Mouse (Mus musculus) stomach, embryonic 14.5 days (tissue): ENCODE results near the gene Gpx4. TPM values are rescaled to one million over a fixed set of nuclear protein-coding genes. Genes with fewer than 3 reads are reported as not detected.

ENCODE experiments used
- ATAC-seq: fragments of 200-750 bp; cut with Nextera tagmentation; 2 replicates; pipeline ENCODE4 v1.8.0; 2017; ENCODE audit warnings: low read depth, moderate TSS enrichment; ENCODE audit not compliant: insufficient number of reproducible peaks, insufficient read depth, low FRiP score
- H3K27ac ChIP-seq: fragments of 300-500 bp; sonication (generic); 2 replicates; pipeline ENCODE4 v1.5.1; 2014; ENCODE audit warnings: mild to moderate bottlenecking, low read length, moderate library complexity, mixed read lengths
- H3K27me3 ChIP-seq: fragments of 300-500 bp; sonication (generic); 2 replicates; pipeline ENCODE4 v1.6.1; 2014; ENCODE audit warnings: low read length, control low read depth, mixed read lengths; ENCODE audit not compliant: control insufficient read depth, insufficient read depth
- H3K36me3 ChIP-seq: fragments of 300-500 bp; sonication (generic); 2 replicates; pipeline ENCODE4 v1.6.1; 2014; ENCODE audit warnings: mild to moderate bottlenecking, control low read depth, low read length, moderate library complexity, mixed read lengths; ENCODE audit not compliant: control insufficient read depth, insufficient read depth
- H3K4me1 ChIP-seq: fragments of 300-500 bp; sonication (generic); 2 replicates; pipeline ENCODE4 v1.6.1; 2014; ENCODE audit warnings: low read length, control low read depth, mixed read lengths; ENCODE audit not compliant: control insufficient read depth, insufficient read depth
- H3K4me2 ChIP-seq: fragments of 300-500 bp; sonication (generic); replicated peaks from 2 replicates; pipeline ENCODE4 v1.6.1; 2014; ENCODE audit warnings: low read depth, low read length, control low read depth
- H3K4me3 ChIP-seq: fragments of 300-500 bp; sonication (generic); 2 replicates; pipeline ENCODE4 v1.5.1; 2014; ENCODE audit warnings: low read depth, low read length, control low read depth
- H3K9ac ChIP-seq: fragments of 300-500 bp; sonication (generic); replicated peaks from 2 replicates; pipeline ENCODE4 v1.6.1; 2014; ENCODE audit warnings: low read depth, mild to moderate bottlenecking, control low read depth, low read length, moderate library complexity, mixed read lengths
- H3K9me3 ChIP-seq: fragments of 300-500 bp; sonication (generic); 2 replicates; pipeline ENCODE4 v1.6.1; 2016; ENCODE audit warnings: low read depth, low read length, control low read depth; ENCODE audit not compliant: control insufficient read depth
- WGBS: fragments of 180-500 bp; shearing (Covaris S2); extraction: QIAGEN DNeasy Blood & Tissue Kit; methylation state at CpG from one replicate; pipeline ENCODE4 v1.1.7; 2014; 5-methylcytosine and 5-hydroxymethylcytosine counted together
- polyA plus RNA-seq: library from polyadenylated mRNA; unstranded; fragments of >200 nt; fragmentation: Nextera tagmentation; extraction: Ambion mirVana; gene quantifications from 2 replicates; pipeline ENCODE4 v1.2.1, GENCODE M21; 2014

Gpx4 gene
- polyA plus RNA-seq, 1 experiment from 2014 or later: 466 TPM

DNA sequence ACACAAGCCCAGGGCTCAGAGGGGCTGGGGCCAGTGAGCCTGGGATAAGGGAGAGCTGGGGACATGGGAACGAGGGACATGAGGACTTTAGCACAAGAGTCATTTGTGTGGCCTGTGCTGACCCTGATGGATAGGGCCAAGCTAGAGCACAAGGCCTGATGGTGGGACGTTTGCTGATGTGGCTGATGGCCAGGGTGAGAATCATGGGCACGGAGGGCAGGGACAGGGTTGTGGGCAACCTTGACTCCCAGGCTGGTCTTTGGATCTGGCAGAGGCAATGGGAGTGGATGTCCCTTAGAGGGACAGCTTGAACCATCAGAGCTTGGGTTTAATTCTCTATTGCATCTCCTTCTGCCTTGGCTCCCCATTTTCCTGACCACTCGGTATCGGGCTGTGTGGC is 30.3 kb downstream of the Gpx4 start:
- Histone ChIP-seq H3K27ac (no peak overlapping the region), H3K9ac (no peak overlapping the region)
- ATAC-seq: no peak

DNA sequence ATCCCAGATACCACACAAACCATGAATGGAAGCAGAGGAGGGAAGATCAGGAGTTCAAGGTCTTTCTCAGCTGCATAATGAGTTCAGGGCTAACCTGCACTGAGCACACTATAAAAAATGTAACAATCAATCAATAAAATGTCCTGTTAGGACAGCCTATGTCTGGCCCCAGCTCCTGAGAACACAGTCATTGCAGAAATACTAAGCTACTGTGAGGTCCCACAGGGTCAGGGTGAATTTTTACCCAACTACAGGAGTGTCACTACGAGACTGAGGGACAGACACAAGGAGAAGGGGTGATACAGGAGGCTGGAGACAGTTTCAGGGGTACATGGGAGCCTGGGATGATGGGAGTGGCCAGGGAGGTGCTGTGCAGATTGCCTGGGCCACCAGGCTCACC is 31.4 kb downstream of the Gpx4 start:
- peaks cover 18% of the 10 kb centered on the region for H3K36me3 ChIP-seq

More for the DNA sequence above, 30.3 kb downstream of the Gpx4 start:
- Histone ChIP-seq H3K4me3 (no peak overlapping the region), H3K27me3 (no peaks in the 10 kb centered on the region), H3K4me2 (no peak overlapping the region), H3K4me1 (0 out of 2 replicates have a peak, but pooled peaks cover 3% of the 10 kb centered on the region), H3K36me3 (peaks cover 16% of the 10 kb centered on the region), H3K9me3 (no peaks in the 10 kb centered on the region)
- WGBS: 86% methylated on average over 5 of the region's 5 CpGs

DNA sequence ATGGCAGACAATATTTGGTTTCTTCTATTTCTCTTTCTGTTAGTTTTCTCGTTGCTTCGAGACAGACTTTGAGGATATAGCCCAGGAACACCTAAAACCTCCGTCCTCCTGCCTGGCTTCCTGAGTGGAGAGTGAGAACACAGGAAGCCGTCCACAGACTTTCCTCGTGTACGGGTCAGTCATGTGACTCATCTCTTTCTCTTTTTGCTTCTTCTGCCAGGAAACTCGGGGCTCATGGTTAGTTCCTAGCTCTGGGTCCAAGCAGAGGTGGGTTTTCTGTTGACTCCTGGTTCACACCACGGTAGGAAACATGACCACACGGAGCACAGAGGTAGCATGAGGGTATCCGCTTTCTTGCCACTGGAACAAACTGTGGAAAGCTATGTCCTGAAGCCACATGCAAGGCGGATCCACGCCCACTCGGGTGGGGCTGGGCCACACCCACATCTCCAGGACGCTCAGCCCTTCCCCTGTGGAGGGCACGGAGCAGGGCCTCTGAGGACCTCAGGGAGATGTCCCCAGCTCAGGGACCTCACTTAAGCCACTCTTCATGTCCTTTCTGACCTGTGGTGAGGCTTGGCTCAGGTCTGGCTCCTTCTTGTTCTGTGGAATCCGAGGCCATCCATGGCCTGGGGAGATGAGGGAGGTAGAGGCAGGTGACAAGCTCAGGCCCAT is 33.6 kb downstream of the Gpx4 start:
- peak; percentile 50 for ATAC-seq
- WGBS: 78% methylated on average over 16 of the region's 16 CpGs

More for the DNA sequence above, 31.4 kb downstream of the Gpx4 start:
- 77% methylated on average over 1 of the region's 1 CpGs for WGBS
- H3K27me3 ChIP-seq: no peaks in the 10 kb centered on the region
- H3K4me1 ChIP-seq: 0 out of 2 replicates have a peak, but pooled peaks cover 3% of the 10 kb centered on the region
- no peak overlapping the region for H3K4me3 ChIP-seq
- no peaks in the 10 kb centered on the region for H3K9me3 ChIP-seq
- no peak overlapping the region for H3K27ac ChIP-seq
- ATAC-seq: no peak
- no peak overlapping the region for H3K4me2 ChIP-seq
- H3K9ac ChIP-seq: no peak overlapping the region

DNA sequence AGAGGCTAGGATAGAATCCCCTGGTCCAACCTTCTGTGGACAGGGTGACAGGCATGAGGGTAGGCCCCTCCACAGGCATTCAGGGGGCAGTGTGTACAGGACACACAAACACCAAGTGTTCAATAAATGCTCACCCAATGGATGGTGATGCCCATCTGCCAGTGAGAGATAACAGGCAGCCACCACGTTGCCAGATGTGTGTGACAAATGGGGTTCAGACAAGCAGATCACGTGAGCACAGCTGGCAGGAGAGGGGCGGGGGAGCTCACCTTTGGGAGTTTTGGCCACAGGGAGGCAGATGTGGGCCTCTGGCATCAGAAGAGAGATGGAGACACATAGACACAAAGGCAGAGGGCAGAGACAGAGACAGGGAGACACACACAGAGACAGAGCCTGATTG is 34.1 kb downstream of the Gpx4 start:
- WGBS: 66% methylated on average over 3 of the region's 3 CpGs
- H3K4me1 ChIP-seq: no peaks in the 10 kb centered on the region; the same call in 1 of the 2 replicates
- peaks cover 22% of the 10 kb centered on the region for H3K36me3 ChIP-seq
- H3K4me2 ChIP-seq: no peak overlapping the region
- ATAC-seq: peak; percentile 63; the same call in 1 of the 2 replicates
- no peaks in the 10 kb centered on the region for H3K27me3 ChIP-seq
- no peak overlapping the region for H3K9ac ChIP-seq
- H3K9me3 ChIP-seq: no peaks in the 10 kb centered on the region
- no peak overlapping the region for H3K4me3 ChIP-seq
- no peak overlapping the region for H3K27ac ChIP-seq

More for the DNA sequence above, 33.6 kb downstream of the Gpx4 start:
- no peak overlapping the region for H3K9ac ChIP-seq
- H3K4me3 ChIP-seq: no peak overlapping the region
- no peak overlapping the region for H3K4me2 ChIP-seq
- H3K9me3 ChIP-seq: no peaks in the 10 kb centered on the region
- H3K27ac ChIP-seq: no peak overlapping the region
- no peaks in the 10 kb centered on the region for H3K27me3 ChIP-seq
- peaks cover 22% of the 10 kb centered on the region for H3K36me3 ChIP-seq
- H3K4me1 ChIP-seq: no peaks in the 10 kb centered on the region; the same call in 1 of the 2 replicates

DNA sequence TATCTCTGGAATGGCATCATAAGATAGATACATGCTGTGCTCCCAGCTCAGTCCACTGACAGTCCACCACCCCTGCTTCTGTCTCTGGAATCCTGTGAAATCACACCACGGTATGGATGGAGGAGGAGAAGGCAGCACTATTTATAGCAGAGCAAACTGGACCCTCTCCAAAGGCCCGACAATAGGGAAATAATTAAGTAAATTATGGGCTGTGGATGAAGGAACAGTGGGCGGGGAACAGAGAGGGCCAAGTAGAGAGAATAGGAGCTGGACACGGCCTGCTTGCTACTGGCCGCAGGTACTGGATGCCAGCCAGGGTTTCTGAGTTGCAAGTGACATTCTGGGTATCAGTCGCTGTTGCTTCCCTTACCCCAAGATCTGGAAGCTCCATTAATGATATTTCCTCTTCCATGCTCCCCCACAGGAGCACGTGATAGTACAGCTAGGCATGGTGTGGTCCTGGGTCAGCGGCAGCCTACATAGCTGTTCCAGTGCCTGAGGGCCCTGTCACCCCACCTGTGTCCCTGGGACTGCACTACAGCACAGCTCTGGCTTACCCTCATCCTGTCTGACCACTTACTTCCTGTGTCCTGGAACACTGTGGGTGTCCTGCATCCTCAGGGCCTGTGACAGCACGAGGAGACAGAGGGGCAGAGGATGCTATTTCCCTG is 38.0 kb downstream of the Gpx4 start:
- H3K27me3 ChIP-seq: no peaks in the 10 kb centered on the region
- peaks cover 22% of the 10 kb centered on the region; the same call in 1 of the 2 replicates for H3K36me3 ChIP-seq
- WGBS: 66% methylated on average over 9 of the region's 9 CpGs
- H3K4me2 ChIP-seq: no peak overlapping the region
- H3K9ac ChIP-seq: no peak overlapping the region
- H3K27ac ChIP-seq: no peak overlapping the region
- ATAC-seq: no peak
- H3K4me3 ChIP-seq: no peak overlapping the region
- no peaks in the 10 kb centered on the region; the same call in 1 of the 2 replicates for H3K4me1 ChIP-seq
- H3K9me3 ChIP-seq: no peaks in the 10 kb centered on the region

DNA sequence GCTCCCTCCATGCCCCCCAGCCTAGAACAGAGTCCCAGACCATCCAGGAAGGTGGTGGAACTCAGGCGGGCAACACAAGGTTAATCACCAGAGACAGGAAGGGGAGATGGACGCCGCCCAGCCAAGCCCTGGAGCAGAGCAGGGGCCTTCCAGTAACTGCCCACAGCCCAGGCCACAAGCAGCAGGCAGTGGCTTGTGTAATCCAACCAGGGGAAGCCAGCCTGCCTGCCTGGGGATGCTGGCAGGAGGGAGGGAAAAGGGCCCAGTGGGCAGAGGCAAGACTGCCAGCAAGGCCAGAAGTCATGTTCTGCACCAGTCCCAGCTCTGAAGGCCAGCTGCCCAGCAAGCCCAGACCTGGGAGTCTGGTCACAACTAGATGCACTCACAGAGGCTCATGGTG is 39.9 kb downstream of the Gpx4 start:
- H3K4me3 ChIP-seq: no peak overlapping the region
- no peaks in the 10 kb centered on the region for H3K9me3 ChIP-seq
- 68% methylated on average over 3 of the region's 3 CpGs for WGBS
- H3K4me2 ChIP-seq: no peak overlapping the region
- no peaks in the 10 kb centered on the region for H3K27me3 ChIP-seq
- H3K36me3 ChIP-seq: peaks cover 10% of the 10 kb centered on the region; the same call in 1 of the 2 replicates
- no peaks in the 10 kb centered on the region; the same call in 1 of the 2 replicates for H3K4me1 ChIP-seq
- H3K27ac ChIP-seq: no peak overlapping the region
- H3K9ac ChIP-seq: no peak overlapping the region
- ATAC-seq: no peak

DNA sequence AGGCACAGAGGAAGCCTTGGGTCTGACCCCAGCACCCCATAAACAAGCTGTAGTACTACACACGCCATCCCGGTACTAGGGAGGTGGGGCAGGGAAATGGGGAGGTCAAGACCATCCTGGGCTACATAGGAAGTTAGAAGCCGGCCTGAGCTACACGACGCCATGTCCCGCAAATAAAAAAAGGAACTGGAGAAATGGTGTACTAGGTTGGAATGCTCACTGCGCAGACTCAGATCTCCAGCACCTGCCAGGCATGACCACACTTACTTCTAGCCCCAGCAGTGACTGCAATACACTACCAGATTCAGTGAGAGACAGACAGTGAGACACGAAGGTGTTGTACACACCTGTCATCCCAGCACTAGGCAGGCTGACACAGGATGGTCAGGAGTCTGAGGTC is 40.5 kb downstream of the Gpx4 start:
- no peaks in the 10 kb centered on the region for H3K27me3 ChIP-seq
- no peak overlapping the region for H3K4me3 ChIP-seq
- H3K36me3 ChIP-seq: peaks cover 6% of the 10 kb centered on the region; the same call in 1 of the 2 replicates
- no peak overlapping the region for H3K9ac ChIP-seq
- H3K4me2 ChIP-seq: no peak overlapping the region
- ATAC-seq: no peak
- H3K9me3 ChIP-seq: no peaks in the 10 kb centered on the region
- 89% methylated on average over 8 of the region's 8 CpGs for WGBS
- H3K4me1 ChIP-seq: no peaks in the 10 kb centered on the region; the same call in 1 of the 2 replicates
- no peak overlapping the region for H3K27ac ChIP-seq

DNA sequence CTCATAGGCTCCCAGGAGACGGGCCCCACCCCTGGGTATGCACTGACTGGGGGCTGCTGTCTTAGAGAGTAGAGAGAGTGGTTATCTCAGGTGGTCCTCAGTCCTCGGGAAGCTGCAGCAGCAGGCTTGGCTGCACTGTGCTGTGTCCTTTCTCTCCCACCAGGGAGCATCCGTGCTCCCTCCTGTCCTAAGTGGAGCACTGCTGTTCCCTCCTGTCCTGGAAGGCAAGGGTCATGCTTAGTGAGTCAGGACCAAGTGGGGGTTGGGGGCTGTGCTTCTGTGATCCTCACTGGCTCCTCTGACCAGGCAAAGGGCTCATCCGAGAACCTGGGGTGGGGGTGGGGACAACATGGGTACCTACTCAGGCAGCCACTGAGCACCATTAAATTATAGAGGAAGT is 42.2 kb downstream of the Gpx4 start:
- no peak for ATAC-seq
- WGBS: 46% methylated on average over 4 of the region's 4 CpGs
- no peaks in the 10 kb centered on the region for H3K27me3 ChIP-seq
- no peak overlapping the region for H3K9ac ChIP-seq
- H3K27ac ChIP-seq: no peak overlapping the region
- peaks cover 4% of the 10 kb centered on the region; the same call in 1 of the 2 replicates for H3K36me3 ChIP-seq
- no peak overlapping the region for H3K4me2 ChIP-seq
- no peak overlapping the region for H3K4me3 ChIP-seq
- no peaks in the 10 kb centered on the region; the same call in 1 of the 2 replicates for H3K4me1 ChIP-seq
- H3K9me3 ChIP-seq: no peaks in the 10 kb centered on the region
